Mouse (Mus musculus) cerebellum, adult 8-10 months (tissue): Measurements from ENCODE around the gene Arrdc5.
A peak's percentile ranks its signal among the peaks of the same experiment; 100 is the strongest.

Experiments used
- DNase-seq: peaks from one replicate; pipeline ENCODE4 v3.0.0; 2022

The Arrdc5 gene

DNA sequence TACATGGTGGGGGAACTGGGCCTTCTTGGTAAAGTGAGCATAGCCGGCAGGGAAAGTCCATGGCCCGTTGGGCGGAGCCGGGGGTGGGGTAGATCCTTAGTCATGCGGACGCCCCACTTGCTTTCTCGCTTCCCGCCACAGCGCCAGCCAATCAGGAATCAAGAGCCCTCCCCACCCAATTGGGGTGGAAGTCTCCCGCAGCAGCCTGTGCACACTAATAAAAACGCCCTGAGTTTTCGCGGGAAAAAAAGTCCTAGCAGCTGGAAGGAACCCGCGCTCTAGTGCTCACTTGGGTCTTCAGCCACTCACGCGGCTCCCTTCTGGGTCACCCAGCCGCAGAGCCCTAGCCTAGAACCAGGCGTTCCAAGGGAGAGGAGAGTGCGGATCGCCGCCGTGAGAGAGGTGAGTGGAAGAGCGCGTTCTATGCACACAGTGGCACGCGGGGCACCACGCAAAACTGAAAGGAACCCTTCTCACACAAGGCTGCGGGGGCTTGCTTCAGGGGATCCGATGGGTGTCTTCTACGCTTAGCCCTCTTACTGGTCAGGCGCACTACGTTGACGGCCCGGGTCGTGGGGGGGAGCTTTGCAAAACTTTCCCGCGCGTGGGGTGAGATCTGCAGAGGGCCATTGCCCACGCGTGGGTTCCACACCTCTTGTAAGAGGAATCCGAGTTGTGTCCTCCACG lies 3.2 kb upstream of the Arrdc5 start, which contains the start of gene Uhrf1:
TSS of gene Uhrf1 (plus strand) at position 162 of the 687 bp plus-strand sequence.
- no peak for DNase-seq

DNA sequence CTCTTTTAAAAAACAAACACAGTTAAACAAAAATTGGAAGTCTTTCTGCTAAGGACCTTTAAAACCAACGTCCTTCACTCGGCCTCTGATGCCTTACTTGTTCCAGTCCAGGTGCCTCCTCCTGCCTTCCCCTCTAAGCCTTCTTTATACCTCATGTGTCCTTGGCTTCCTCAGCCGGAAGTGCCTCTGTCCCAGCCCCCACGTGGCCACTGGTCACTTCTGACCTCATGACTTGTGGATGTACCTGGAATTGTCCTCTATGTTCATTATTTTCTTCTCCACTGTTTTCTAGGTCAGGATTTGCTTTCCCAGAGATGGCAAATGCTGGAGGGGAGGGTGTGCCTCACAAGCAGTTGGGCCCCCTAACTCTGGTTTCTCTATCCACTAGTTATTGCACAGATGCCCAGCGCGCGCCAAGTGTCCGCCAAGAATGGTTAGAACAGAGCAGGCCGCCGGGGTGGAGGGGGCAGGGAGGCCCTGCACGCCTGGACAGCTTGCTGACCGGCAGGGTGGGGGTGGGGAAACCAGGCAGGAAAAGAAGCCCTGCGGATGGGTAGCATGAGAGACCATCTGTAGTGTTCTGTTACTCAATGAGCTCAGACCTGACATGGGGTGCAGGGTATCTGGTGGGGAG lies 2.4 kb upstream of the Arrdc5 start:
- DNase-seq = no peak

DNA sequence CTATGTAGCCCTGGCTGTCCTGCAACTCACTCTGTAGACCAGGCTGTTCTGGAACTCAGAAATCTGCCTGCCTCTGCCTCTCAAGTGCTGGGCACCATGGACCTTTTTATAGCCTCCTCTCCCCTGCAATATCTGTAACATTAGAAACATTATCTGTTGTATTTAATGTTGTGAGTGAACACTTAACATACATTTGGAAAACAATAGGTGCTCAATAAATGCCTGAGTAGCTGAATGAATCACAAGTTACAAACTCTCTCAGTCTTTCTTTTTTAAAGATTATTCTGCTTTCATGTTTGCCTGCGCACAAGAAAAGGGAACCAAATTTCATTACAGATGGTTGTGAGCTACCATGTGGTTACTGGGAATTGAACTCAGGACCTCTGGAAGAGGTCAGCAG lies 1.8 kb downstream of the Arrdc5 start:
- no peak for DNase-seq

DNA sequence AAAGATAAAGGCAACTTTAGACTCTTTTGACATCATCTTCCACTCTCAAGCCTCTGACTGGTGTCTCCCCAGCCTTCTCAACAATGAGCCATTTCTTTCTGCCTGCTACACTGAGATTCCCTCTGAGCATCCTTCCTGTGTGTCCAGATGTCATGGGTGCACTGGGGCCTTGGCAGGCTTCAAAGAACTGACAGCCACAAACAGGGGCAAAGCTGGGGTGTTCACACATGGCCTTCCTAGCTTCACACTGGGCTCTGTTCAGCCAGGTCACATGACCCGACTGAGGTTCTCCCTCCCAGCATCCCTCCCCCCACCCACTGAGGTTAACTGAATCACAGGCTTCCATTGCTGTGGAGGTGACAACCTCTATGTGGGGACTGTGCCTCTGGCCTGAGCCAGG lies 3.9 kb downstream of the Arrdc5 start:
- no peak for DNase-seq

DNA sequence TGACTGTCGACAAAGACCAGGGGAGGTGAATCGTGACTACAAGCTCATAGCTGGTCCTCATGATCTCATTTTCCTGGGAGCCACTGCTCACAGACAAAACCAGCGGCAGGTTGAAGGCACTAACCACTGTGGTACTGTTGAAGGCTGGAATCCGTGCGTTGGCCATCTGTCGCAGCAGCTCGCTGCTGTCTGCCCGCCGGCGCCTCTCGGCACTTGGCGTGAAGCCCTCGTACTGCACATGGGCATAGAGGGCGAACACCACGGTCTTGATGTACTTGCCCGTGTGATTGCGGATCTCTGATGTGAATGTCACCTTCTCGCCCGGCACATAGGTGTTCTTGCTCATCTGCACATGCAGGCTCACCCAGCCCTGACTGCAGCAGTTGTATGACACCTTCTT lies 5.8 kb downstream of the Arrdc5 start:
- peak; percentile 61 for DNase-seq

DNA sequence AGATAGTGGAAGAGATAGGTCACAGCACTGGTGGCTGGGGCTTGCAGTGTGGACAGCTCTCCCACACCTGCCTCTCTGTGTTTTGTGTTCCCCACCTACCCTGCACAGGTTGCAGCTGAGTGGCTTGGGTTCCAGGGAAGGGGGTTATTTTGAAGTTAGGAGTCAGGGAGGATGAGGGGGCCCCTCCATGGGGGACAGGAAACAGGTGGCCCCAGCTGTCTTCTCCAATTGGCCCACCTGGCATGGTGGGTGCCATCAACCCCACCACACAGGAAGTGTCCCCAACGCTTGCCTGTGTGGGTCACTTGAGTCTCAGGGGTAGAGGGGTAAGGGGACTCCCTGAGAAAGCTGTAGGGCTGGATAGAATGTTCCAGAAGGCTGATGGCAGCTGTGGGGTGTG lies 6.8 kb downstream of the Arrdc5 start:
- no peak for DNase-seq

DNA sequence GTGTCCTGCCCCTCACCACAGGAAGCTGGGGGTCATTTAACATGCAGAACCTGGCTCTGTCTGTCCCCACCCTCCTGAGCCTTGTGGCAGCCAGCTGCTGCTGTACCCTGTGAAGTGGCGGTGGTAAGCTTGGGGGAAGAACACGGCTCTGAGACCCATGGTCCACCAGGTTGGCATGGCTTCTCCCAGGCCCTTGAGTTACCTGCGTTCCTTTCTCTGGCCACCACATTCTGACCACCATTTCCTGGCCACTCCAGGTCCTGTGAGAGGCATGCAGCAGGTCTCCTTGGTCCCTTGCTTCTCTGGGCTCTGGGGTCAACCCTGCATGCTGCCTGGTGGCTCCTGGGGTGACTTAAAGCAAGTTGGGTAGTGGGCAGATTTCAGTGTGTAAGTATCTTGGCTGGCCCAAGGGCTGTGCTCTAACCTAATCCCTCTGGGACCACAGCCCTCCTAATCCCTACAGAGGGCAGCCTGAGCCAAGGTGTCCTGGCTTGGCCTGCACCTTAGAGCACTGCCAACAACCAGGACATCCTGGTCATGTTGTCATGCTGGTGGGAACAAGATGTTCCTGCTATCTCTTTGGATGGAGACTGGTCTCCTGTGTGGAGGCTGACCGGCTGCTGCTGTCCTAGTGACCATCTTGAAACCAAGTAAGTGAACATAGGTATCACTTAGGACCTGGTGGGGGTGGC lies 7.4 kb downstream of the Arrdc5 start, which contains the start of gene Plin3:
TSS of gene Plin3 (minus strand) at position 343 of the 692 bp plus-strand sequence.
- DNase-seq = no peak

DNA sequence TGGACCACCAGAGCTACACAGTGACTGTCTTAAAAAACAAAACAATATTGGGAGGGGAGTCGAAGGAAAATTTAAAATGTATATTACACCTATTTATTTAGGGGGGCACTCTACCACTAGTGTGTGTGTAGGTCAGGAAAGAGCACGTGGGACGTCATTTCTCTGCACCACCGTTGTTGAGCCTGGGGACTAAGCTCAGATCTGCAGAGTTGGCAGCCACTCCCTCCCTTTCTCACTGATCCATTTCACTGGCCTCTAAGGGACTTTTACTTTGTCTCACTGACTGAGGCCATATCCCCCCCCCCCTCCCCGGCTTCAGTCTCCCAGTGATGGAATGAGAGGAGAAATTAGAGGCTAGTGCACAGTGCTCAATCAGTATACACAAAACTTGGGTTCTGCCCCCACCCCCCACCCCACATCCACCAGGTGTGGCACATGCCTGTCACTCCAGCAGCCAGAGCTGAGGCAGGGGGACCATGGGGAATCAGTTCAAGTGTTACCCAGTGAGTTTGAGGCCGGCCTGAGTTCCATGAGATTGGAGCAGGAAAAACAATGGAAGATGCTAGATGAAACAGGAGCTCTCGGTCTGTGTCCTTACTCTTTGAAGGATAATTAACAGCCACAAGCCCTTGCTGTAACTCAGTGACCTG lies 8.1 kb downstream of the Arrdc5 start:
- no peak for DNase-seq

DNA sequence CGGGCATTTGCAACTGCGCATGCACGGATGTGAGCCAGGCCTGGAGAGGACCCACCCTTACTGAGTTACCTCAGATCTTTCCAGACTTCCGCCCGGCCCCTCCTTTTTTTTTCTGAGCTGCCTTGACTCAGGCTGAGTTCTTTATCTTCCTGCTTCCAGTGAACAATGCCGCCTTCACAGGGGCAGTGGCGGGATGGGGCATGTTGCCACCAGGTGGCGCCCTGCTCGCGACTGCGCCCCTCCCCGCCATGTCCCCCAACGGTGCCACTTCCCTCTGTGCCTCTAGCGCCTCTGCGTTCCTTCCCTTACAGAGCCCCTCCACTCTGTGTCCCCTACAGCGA lies 8.9 kb downstream of the Arrdc5 start:
- peak; percentile 68 for DNase-seq

DNA sequence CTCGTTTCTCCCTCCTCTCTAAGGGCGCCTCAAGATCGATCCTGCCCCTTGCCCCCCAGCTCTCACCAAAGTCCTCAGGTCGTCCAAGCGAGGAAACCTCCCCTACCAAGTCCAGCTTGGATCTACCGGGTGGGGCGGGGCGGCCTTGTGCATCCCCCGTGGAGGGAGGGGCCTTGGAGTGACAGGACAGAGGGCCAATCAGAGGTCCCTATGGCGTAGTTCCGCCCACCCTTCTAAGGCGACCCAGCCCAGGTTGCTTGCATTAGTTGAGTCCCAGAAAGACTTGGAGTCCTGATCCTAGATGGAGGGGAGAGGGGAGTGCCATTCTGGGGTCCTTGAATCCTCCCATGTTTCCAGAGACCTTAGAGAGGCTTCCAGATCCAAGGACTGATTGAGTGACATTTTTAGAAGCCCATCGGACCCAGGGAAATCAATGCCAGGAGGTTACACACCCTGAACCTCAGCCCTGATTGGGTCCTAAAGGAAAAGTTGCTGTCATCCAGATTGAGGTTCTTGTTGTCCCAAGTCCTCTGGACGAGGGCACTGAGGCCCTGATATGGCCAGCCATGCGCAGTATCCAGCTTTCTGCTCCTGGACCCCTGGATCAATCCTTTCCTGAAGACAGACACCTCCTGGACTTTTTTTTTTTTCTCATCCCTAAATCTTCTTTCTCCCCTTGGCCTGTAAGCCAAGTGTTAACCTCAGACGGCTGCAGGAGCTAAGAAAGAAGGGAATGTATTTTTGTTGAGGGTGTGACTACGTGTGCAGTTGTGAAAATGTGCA lies 9.5 kb downstream of the Arrdc5 start:
- DNase-seq = no peak

DNA sequence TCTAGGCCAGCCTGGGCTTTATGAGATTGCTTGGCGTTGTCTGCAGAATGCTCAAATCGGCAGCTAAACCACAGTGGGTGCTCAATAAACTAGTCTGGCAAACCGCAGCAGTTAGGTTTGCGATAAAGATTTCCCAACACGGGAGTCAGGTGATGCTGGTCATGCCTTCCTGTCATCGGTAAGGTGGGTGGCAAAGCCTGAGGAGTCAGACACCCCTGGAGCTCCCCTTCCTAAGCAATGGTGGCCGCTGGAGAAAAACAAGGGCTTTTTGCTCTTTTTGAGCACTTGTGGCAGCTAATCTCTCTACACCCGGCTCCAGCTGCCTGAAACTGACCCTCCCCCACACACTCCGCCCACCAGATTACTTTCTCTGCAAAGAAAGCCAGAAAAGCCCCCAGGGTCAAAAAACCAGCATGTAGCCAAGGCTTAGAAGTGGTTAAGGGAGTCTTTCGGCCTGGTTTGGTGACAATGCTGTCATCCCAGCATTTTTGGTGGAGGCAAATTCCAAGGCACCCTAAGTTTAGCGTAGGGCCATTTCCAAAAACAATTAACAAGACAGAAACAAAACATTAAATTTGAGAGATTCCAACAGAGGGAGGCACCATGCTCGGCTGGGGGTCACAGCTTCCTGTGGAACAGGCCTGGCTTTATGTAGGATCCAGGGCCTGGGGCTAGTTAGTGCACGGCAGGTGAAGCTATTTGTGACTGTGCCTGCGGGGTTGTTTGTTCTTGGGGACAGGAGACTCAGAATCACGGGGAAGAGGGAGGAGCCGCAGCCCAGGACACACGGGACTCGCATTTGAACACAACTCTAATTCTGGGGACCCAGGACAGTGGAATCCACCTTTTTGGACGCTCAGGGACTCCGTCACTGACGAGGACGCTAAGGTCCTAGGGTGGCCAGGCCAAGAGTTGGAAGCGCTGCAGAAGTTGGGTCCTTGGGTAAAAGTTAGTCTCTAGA lies 10.4 kb downstream of the Arrdc5 start:
- DNase-seq = no peak

DNA sequence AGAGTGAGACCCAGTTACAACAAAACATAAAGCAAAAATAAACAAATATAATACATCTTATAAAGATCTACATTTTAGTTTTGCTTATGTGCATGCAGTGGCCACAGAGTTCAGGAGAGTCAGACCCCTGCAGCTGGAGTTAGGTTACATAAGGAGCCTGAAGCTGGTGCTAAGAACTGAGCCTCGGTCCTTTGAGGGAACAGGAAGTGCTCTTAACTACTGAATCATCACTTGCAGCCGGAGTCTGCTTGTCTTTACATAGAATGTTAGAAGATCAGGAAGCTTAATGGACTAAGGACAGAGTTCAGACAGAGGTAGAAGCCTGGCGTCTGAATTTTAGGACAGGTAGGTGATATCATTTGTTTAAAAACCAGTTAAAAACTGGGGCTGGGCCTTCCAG lies 11.2 kb downstream of the Arrdc5 start:
- DNase-seq = no peak

DNA sequence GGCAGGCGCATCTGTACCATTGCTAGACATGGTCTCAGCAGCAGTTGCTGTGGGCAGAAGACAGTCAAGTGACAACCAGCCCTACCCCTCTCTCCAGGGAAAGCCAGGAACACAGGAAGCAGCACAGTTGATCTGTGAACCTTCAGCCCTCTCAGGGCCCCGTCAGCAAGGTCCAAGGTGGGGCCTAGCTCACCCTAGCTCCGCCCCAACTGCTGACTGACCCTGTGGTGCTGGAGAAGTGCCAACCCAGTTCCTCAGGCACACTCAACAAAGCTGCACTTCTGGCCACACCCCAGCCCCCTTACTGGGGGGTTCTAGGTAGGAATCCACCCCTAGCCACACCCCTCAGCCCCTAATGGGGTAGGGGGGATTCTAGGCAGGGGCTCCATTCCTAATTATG lies 12.3 kb downstream of the Arrdc5 start:
- no peak for DNase-seq

DNA sequence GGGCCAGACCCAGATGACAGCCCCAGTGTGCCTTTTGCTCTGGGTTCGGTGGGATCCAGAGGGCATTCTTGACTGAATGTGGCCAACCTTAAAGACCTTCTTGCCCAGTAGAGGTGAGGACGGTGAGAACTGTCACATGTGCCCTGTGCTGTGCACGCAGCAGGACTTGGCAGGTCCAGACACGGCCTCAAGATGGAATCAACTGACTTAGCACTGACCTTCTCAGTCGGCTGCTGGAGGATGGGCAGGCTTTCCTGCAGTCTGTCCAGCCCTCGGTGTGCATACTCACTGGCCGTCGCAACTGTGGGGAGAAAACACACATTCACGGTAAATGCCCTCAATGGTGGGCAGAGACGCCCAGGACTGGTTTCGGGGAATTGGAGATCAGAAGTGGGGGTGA lies 14.1 kb downstream of the Arrdc5 start:
- no peak for DNase-seq

DNA sequence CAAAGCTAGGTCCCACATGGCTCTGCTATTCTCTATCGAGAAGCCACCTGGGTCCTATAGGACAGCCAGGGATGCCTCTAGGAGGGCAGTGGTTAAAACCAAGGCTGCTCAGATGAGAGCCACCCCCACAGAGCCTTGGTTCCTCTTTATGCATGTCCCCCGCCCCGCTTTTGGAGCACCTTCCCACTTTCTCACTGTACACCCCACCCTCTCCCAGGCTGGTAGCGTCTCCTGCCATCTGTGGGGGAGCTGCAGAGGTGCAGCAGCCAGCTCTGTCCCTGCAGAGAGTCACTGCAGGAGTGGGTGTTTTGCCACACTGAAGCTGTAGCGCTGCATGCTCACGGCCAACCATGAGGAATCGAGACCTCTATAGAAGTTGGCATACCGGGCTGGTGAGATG lies 16.8 kb downstream of the Arrdc5 start:
- DNase-seq = no peak

DNA sequence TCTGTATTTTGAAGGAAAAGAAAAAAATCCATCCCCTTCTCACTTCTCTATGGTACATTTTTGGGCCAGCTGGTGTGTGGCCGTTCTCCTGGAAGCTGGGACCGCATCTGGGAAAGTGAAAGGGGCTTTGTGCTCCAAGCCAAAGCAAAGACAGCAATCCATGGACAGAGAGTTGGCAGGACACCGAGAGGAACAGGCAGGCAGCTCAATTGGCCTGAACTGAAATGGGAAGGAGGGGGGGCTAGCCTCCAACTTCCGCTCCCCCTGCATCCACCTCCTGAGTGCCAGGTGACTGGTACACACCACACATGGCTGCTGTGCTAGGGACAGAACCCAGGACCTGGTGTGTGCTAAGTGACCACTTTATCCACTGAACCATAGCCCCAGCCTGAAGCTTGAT lies 17.3 kb downstream of the Arrdc5 start:
- no peak for DNase-seq

DNA sequence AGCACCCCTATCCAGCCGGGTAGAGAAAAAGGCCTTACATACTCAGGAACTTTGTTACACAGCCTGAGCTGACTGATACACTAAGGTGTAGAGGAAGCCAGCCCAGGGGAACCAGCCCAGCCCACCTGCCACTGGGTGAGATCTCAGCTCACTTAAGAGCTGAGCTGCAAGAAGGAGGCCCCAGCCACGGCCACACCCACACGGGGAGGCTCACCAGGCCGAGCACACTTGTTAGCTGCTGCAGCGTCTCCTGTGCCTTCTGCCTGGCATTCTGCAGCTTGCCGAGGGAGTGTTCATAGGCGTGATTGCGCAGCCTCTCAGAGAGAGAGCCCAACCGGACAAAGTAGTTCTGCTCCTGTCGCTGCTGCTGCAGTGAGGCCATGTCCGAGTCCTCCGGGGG lies 18.9 kb downstream of the Arrdc5 start:
- DNase-seq = no peak

DNA sequence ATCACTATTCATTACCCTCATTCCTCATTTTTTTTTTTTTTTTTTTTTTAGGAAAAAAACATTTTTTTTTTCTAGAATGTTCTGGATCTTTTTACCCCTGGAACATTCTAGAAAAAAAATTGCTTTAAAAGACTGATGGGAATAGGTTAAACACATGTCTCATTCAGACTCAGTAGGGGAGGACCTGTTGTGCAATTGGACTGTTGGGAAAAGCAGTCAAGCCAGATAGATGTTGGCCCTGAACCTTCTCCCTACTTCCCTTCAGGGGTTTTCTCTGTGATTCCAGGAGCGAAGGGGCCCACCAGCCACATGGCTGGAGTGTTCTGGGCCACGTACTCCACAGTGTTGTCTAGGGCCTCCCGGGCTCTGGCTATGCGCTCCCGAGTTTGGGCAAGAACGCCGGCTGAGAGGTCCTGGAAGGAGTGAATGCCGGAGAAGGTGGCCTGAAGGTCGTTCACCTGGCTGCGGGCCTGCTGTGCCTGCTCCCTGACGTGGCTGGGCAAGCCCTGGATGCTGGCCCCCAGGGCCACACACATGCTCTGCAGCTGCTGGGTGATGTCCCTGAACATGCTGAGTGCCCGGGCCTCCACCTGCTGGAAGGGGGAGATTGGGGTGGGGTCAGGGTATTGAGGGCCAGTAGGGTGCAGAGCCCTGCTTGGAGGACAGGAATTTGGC lies 20.5 kb downstream of the Arrdc5 start:
- no peak for DNase-seq

DNA sequence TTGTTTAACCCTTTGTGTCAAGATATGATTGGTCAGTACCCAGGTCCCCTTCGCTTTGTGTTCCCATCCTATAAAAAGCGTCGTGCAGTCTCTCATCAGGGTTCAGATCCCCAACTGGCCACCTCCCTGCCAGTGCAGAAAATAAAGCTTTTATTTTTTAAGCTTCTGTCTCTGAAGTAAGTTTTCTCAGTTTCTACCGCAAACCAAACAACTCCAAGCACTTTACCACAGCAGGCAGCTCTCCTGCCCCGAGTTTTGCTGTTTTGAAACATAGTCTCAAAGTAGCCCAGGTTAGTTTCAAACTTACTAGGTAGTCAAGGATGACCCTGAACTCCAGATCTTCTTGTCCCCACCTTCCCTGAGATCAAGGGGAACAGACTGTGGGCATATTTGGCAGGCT lies 21.7 kb downstream of the Arrdc5 start:
- DNase-seq = no peak

DNA sequence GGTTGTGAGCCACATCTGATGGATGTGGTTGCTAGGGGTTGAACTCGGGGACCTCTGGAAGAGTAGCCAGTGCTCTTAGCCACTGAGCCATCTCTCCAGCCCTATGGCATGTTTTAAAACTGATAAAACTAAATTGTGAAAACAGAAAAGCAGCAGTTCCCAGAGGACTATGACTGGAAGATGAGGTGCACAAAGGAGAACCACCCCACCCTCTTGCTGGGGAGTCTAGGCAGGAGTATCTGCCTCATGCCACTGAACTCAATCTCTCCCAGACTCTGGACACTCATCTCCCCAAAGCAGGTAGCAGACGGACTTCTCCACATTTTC lies 22.6 kb downstream of the Arrdc5 start:
- no peak for DNase-seq
